Mouse (Mus musculus) bone marrow macrophage, adult 2 months (primary cell): ENCODE data around the gene Serpinf1. TPM values are rescaled to one million over a fixed set of nuclear protein-coding genes. Genes with fewer than 3 reads are reported as not detected.

Experiments
- H3K27ac ChIP-seq: 2 replicates; pipeline ENCODE4 v1.5.1; 2012; ENCODE audit warnings: low read depth, low read length; ENCODE audit not compliant: insufficient read depth
- H3K4me1 ChIP-seq: 2 replicates; pipeline ENCODE4 v1.6.1; 2012; ENCODE audit warnings: low read length; ENCODE audit not compliant: control insufficient read depth, insufficient read depth
- H3K4me3 ChIP-seq: 2 replicates; pipeline ENCODE4 v1.5.1; 2012; ENCODE audit warnings: mild to moderate bottlenecking, low read length, moderate library complexity; ENCODE audit not compliant: insufficient read depth
- CTCF ChIP-seq: IDR thresholded peaks from 2 replicates; pipeline ENCODE4 v1.5.1; 2012; ENCODE audit warnings: low read depth, mild to moderate bottlenecking, low read length, moderate library complexity
- POLR2A ChIP-seq: IDR thresholded peaks from 2 replicates; pipeline ENCODE4 v1.6.1; 2012; ENCODE audit warnings: mild to moderate bottlenecking, low read depth, low read length, borderline replicate concordance
- polyA plus RNA-seq: library from polyadenylated mRNA; stranded (reverse); fragments of >200 nt; gene quantifications from 2 replicates; pipeline ENCODE4 v1.2.4, GENCODE M21; 2012; ENCODE audit not compliant: missing spikeins, insufficient read depth, insufficient read length

The Serpinf1 gene
- polyA plus RNA-seq, 1 experiment: 9.9 TPM

DNA sequence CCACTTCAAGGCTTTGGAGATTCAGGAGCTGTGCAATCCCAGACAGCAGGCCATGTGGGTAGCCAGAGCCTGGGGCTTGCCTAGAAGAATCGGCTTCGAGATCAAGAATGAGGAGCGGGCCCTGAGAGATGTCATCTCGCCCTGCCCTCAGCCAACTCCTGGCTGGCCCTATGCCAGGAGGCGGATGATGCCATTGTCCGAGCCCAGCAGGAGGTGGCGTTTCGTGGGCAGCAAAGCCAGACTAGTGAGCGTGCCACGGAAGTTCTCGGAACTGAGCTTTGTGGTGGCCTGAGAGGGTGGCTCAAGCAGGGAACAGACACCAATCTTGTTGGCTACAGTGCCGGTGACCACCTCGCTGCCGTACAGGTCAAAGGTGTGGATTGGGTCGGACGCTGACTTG, 19.1 kb upstream of the Serpinf1 start:
- Histone ChIP-seq H3K4me1 (no peaks in the 10 kb centered on the region), H3K4me3 (no peak overlapping the region), H3K27ac (no peak overlapping the region)

DNA sequence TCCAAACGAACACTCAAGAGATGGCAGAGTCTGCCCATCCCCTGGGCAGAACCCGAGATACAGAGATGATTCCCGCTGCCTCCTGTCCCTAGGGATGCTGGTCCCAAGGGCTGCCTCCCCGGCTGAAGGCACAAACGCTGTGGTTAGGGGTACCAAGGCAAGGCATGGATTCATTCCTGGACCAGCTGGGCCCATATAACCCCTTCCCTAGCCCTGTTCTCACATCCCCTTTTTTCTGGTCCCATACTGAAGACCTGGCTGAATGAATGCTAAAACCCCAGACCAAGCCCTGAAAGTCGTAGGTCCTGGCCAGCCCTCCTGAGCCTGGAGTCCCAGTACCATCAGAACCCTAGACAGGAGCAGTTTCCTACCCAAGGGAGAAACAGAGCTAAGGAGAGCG, 18.5 kb upstream of the Serpinf1 start:
- no peak overlapping the region for H3K27ac ChIP-seq
- no peaks in the 10 kb centered on the region for H3K4me1 ChIP-seq
- no peak overlapping the region for H3K4me3 ChIP-seq
- TF ChIP-seq CTCF (no peak), POLR2A (no peak)

More for the DNA sequence above, 19.1 kb upstream of the Serpinf1 start:
- TF ChIP-seq POLR2A (no peak), CTCF (no peak)

DNA sequence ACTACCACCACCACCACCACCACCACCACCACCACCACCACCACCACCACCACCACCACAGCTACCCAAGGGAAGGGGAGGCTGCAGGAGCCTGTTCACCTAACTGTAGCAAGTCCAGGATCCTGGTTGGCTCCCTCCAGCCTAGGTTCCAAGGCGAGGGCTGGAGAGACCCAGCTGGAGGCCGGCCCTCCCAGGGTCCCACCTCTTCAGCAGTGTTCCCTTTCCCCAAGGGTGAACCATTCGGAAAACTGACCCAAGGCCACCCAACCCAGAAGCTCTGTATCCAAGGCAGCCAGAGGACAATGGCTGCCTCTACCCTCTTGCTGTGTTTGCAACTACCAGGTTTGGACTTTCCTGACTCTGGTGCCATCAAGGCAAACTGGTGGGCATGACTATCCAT, 17.4 kb upstream of the Serpinf1 start:
- Histone ChIP-seq H3K4me3 (no peak overlapping the region), H3K4me1 (no peaks in the 10 kb centered on the region), H3K27ac (no peak overlapping the region)
- TF ChIP-seq CTCF: no peak
- TF ChIP-seq POLR2A: no peak

GRCm38 (mm10) chr11:75439363-75439762, 16.9 kb upstream of the Serpinf1 start, which contains the start of gene Serpinf2:
Gene Serpinf2, minus strand, starts transcription at chr11:75439591.
- no peak within 1 kb of the TSS for H3K27ac ChIP-seq
- no peak for TF ChIP-seq CTCF
- no peak within 1 kb of the TSS for H3K4me3 ChIP-seq
- H3K4me1 ChIP-seq: no peaks in the 10 kb centered on the region

DNA sequence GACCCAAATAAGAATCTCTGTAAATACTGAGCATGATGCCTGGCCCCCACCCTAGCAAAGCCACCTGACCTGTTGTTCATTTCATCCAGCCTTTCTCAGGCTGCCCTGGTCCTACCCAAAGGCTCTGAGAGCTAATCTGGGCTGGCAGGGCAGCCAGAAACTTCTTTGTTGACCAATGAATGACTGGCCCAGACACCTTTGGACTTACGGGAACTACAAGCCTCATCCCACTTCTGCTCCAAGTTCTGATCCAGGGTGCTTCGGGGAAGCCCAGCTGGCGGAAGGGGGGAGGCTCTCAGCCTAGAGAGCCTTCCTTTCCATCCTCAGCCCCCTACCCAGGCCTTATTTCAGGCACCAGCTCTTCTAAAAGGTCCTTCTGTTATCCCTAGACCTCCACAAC, 16.3 kb upstream of the Serpinf1 start:
- H3K4me1 ChIP-seq: no peaks in the 10 kb centered on the region
- no peak overlapping the region for H3K27ac ChIP-seq
- no peak overlapping the region for H3K4me3 ChIP-seq
- TF ChIP-seq POLR2A (no peak), CTCF (no peak)

- Histone ChIP-seq H3K4me3 (no peak overlapping the region), H3K4me1 (no peaks in the 10 kb centered on the region), H3K27ac (no peak overlapping the region)
- TF ChIP-seq POLR2A (no peak), CTCF (no peak)
Observed at GRCm38 (mm10) chr11:75438194-75438593, 15.7 kb upstream of the Serpinf1 start.

- Histone ChIP-seq H3K4me1 (peaks cover 7% of the 10 kb centered on the region), H3K4me3 (no peak overlapping the region), H3K27ac (no peak overlapping the region)
- TF ChIP-seq POLR2A (no peak), CTCF (0 out of 2 replicates have a peak, but pooled peaks have one; percentile 19)
Observed at GRCm38 (mm10) chr11:75434138-75434537, 11.6 kb upstream of the Serpinf1 start.

DNA sequence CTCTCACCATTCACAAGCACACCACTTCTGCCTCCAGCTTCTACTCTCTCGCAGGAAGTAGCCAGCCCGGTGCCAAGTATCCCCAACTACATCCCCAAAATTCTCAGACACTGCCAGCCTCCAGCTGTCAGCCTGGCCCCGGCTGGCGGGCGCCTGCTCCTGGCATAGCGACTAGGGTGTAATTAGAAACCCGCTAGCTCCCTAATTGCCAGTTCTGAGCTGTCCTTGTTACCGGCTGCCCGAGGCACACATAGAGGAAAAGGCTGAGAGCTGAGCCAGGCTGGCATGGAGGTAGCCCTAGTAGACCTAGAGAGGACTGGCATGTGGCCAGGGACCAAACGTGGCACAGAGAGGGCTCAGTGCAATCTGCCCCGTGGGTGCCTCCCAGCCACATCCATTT, 8.8 kb upstream of the Serpinf1 start:
- TF ChIP-seq POLR2A (no peak), CTCF (no peak)
- H3K27ac ChIP-seq: no peak overlapping the region
- peaks cover 14% of the 10 kb centered on the region for H3K4me1 ChIP-seq
- no peak overlapping the region for H3K4me3 ChIP-seq

GRCm38 (mm10) chr11:75429019-75429705, 6.7 kb upstream of the Serpinf1 start:
- TF ChIP-seq CTCF (no peak), POLR2A (no peak)
- peak overlapping the region; percentile 72 for H3K27ac ChIP-seq
- peaks cover 14% of the 10 kb centered on the region for H3K4me1 ChIP-seq
- peak overlapping the region; percentile 3; the same call in 1 of the 2 replicates for H3K4me3 ChIP-seq

DNA sequence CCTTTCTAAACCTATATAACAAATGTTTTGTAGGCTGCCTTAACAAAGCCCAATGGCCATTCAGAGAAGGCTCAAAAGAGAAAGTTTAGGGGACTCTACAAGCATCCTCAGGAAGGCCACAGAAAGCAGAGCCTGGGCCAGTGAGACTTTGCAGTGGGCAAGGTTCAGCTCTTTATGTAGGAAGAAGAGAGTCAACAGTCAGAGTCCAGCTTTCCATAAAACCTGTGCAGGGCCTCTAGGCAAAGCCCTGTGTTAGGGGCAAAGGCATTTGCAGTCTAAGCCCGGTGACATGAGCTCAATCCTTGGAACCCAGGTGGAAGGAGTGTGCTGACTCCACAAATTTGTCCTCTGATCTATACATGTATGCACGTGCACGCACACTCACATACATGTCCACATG, 2.0 kb upstream of the Serpinf1 start:
- Histone ChIP-seq H3K27ac (no peak overlapping the region), H3K4me1 (peaks cover 11% of the 10 kb centered on the region), H3K4me3 (no peak overlapping the region)
- TF ChIP-seq POLR2A: no peak
